Mouse (Mus musculus) heart, embryonic 15.5 days (tissue): Measurements from ENCODE around the gene Srbd1. TPM values are rescaled to one million over a fixed set of nuclear protein-coding genes. Genes with fewer than 3 reads are reported as not detected.
A peak's percentile ranks its signal among the peaks of the same experiment; 100 is the strongest.

Experiments
- ATAC-seq: fragments of 200-750 bp; cut with Nextera tagmentation; replicated peaks from 2 replicates; pipeline ENCODE4 v1.8.0; 2017; ENCODE audit warnings: low read depth, moderate TSS enrichment; ENCODE audit not compliant: insufficient number of reproducible peaks, insufficient read depth, low FRiP score
- H3K27ac ChIP-seq: fragments of 300-500 bp; sonication (generic); 2 replicates; pipeline ENCODE4 v1.5.1; 2015; ENCODE audit warnings: mild to moderate bottlenecking, inconsistent platforms
- H3K27me3 ChIP-seq: fragments of 300-500 bp; sonication (generic); 2 replicates; pipeline ENCODE4 v1.6.1; 2015; ENCODE audit warnings: inconsistent platforms
- H3K36me3 ChIP-seq: fragments of 300-500 bp; sonication (generic); 2 replicates; pipeline ENCODE4 v1.6.1; 2015; ENCODE audit warnings: mild to moderate bottlenecking, inconsistent platforms
- H3K4me1 ChIP-seq: fragments of 300-500 bp; sonication (generic); replicated peaks from 2 replicates; pipeline ENCODE4 v1.6.1; 2015; ENCODE audit warnings: inconsistent platforms
- H3K4me2 ChIP-seq: fragments of 300-500 bp; sonication (generic); 2 replicates; pipeline ENCODE4 v1.6.1; 2015; ENCODE audit warnings: inconsistent platforms, mild to moderate bottlenecking, moderate library complexity
- H3K4me3 ChIP-seq: fragments of 300-500 bp; sonication (generic); 2 replicates; pipeline ENCODE4 v1.5.1; 2015; ENCODE audit warnings: mild to moderate bottlenecking, inconsistent platforms
- H3K9ac ChIP-seq: fragments of 300-500 bp; sonication (generic); 2 replicates; pipeline ENCODE4 v1.6.1; 2015; ENCODE audit warnings: mild to moderate bottlenecking, inconsistent platforms
- H3K9me3 ChIP-seq: fragments of 300-500 bp; sonication (generic); replicated peaks from 2 replicates; pipeline ENCODE4 v1.6.1; 2016; ENCODE audit warnings: inconsistent platforms
- WGBS: fragments of 180-500 bp; shearing (Covaris S2); methylation state at CpG from one replicate; pipeline ENCODE4 v1.1.7; 2015; ENCODE audit warnings: mixed read lengths; 5-methylcytosine and 5-hydroxymethylcytosine counted together
- polyA plus RNA-seq: library from polyadenylated mRNA; unstranded; fragments of >200 nt; fragmentation: Nextera tagmentation; extraction: Ambion mirVana; gene quantifications from 2 replicates; pipeline ENCODE4 v1.2.1, GENCODE M21; 2015

The Srbd1 gene
- 9.5 and 11.6 TPM in 2 replicates for polyA plus RNA-seq

- peak; percentile 95 for ATAC-seq
- H3K36me3 ChIP-seq, result no peaks in the 10 kb centered on the region
- WGBS, result 3% methylated on average over 27 of the region's 45 CpGs
- H3K4me3 ChIP-seq, result peak within 1 kb of the TSS; percentile 86
- H3K9me3 ChIP-seq, result no peaks in the 10 kb centered on the region
- H3K27me3 ChIP-seq, result no peaks in the 10 kb centered on the region
- peak within 1 kb of the TSS; percentile 93 for H3K4me2 ChIP-seq
- H3K27ac ChIP-seq, result peak within 1 kb of the TSS; percentile 58
- H3K9ac ChIP-seq, result peak within 1 kb of the TSS; percentile 71
- peaks cover 15% of the 10 kb centered on the region for H3K4me1 ChIP-seq
Measured at GRCm38 (mm10) chr17:86145079-86145951, at the start of gene Srbd1. Gene Srbd1 (minus strand): TSS chr17:86145175.

GRCm38 (mm10) chr17:86193979-86194378 is 49.0 kb upstream of the Srbd1 start:
- no peak overlapping the region for H3K4me2 ChIP-seq
- no peak overlapping the region for H3K4me3 ChIP-seq
- H3K27me3 ChIP-seq, result no peaks in the 10 kb centered on the region
- H3K9me3 ChIP-seq, result no peaks in the 10 kb centered on the region
- no peak for ATAC-seq
- 90% methylated on average over 6 of the region's 6 CpGs for WGBS
- no peak overlapping the region for H3K27ac ChIP-seq
- H3K4me1 ChIP-seq, result peaks cover 15% of the 10 kb centered on the region
- no peak overlapping the region for H3K9ac ChIP-seq
- H3K36me3 ChIP-seq, result no peaks in the 10 kb centered on the region

- WGBS, result 86% methylated on average over 1 of the region's 1 CpGs
- H3K27ac ChIP-seq, result no peak overlapping the region
- no peaks in the 10 kb centered on the region for H3K36me3 ChIP-seq
- no peak overlapping the region for H3K4me3 ChIP-seq
- H3K4me2 ChIP-seq, result no peak overlapping the region
- no peaks in the 10 kb centered on the region for H3K9me3 ChIP-seq
- peaks cover 46% of the 10 kb centered on the region for H3K4me1 ChIP-seq
- ATAC-seq, result no peak
- H3K27me3 ChIP-seq, result no peaks in the 10 kb centered on the region
- no peak overlapping the region for H3K9ac ChIP-seq
Measured at GRCm38 (mm10) chr17:86187777-86188176, 42.8 kb upstream of the Srbd1 start.

- WGBS, result 7% methylated on average over 7 of the region's 7 CpGs
- Histone ChIP-seq H3K4me2 (peak overlapping the region; percentile 63), H3K4me1 (peaks cover 46% of the 10 kb centered on the region), H3K9me3 (no peaks in the 10 kb centered on the region), H3K27ac (peak overlapping the region; percentile 87), H3K9ac (peak overlapping the region; percentile 38; the same call in 1 of the 2 replicates), H3K27me3 (no peaks in the 10 kb centered on the region), H3K36me3 (no peaks in the 10 kb centered on the region), H3K4me3 (peak overlapping the region; percentile 29)
- ATAC-seq, result peak; percentile 93
Measured at GRCm38 (mm10) chr17:86185584-86185983, 40.6 kb upstream of the Srbd1 start.

GRCm38 (mm10) chr17:86184552-86185209 is 39.7 kb upstream of the Srbd1 start:
- Histone ChIP-seq H3K27ac (peak overlapping the region; percentile 87), H3K9me3 (no peaks in the 10 kb centered on the region), H3K27me3 (no peaks in the 10 kb centered on the region), H3K4me3 (no peak overlapping the region), H3K36me3 (no peaks in the 10 kb centered on the region), H3K4me1 (peaks cover 46% of the 10 kb centered on the region), H3K4me2 (peak overlapping the region; percentile 63), H3K9ac (no peak overlapping the region)
- WGBS, result 31% methylated on average over 9 of the region's 9 CpGs
- no peak for ATAC-seq

- Histone ChIP-seq H3K9me3 (no peaks in the 10 kb centered on the region), H3K9ac (no peak overlapping the region), H3K4me2 (no peak overlapping the region), H3K4me3 (no peak overlapping the region), H3K27ac (no peak overlapping the region), H3K36me3 (no peaks in the 10 kb centered on the region), H3K4me1 (peaks cover 46% of the 10 kb centered on the region), H3K27me3 (no peaks in the 10 kb centered on the region)
- 14% methylated on average over 2 of the region's 2 CpGs for WGBS
- ATAC-seq, result no peak
Measured at GRCm38 (mm10) chr17:86183788-86184187, 38.8 kb upstream of the Srbd1 start.

- 76% methylated on average over 7 of the region's 7 CpGs for WGBS
- Histone ChIP-seq H3K4me2 (no peak overlapping the region), H3K27me3 (no peaks in the 10 kb centered on the region), H3K4me1 (peaks cover 8% of the 10 kb centered on the region; the same call in 1 of the 2 replicates), H3K9me3 (no peaks in the 10 kb centered on the region), H3K36me3 (peaks cover 6% of the 10 kb centered on the region; the same call in 1 of the 2 replicates), H3K27ac (no peak overlapping the region), H3K4me3 (no peak overlapping the region), H3K9ac (no peak overlapping the region)
- ATAC-seq, result no peak
Measured at GRCm38 (mm10) chr17:86176722-86177121, 31.7 kb upstream of the Srbd1 start.

GRCm38 (mm10) chr17:86175516-86175915 is 30.5 kb upstream of the Srbd1 start:
- WGBS, result 59% methylated on average over 9 of the region's 9 CpGs
- H3K36me3 ChIP-seq, result peaks cover 6% of the 10 kb centered on the region; the same call in 1 of the 2 replicates
- no peaks in the 10 kb centered on the region for H3K9me3 ChIP-seq
- no peak overlapping the region for H3K4me2 ChIP-seq
- H3K9ac ChIP-seq, result no peak overlapping the region
- ATAC-seq, result no peak
- H3K4me1 ChIP-seq, result peaks cover 15% of the 10 kb centered on the region
- no peak overlapping the region for H3K4me3 ChIP-seq
- H3K27me3 ChIP-seq, result no peaks in the 10 kb centered on the region
- no peak overlapping the region for H3K27ac ChIP-seq

GRCm38 (mm10) chr17:86170164-86170958 is 25.4 kb upstream of the Srbd1 start:
- no peaks in the 10 kb centered on the region for H3K9me3 ChIP-seq
- H3K4me2 ChIP-seq, result peak overlapping the region; percentile 80
- 47% methylated on average over 9 of the region's 9 CpGs for WGBS
- H3K27ac ChIP-seq, result no peak overlapping the region
- H3K27me3 ChIP-seq, result no peaks in the 10 kb centered on the region
- 0 out of 2 replicates have a peak overlapping the region, but pooled peaks have one; percentile 94 for H3K9ac ChIP-seq
- ATAC-seq, result no peak
- H3K36me3 ChIP-seq, result peaks cover 6% of the 10 kb centered on the region; the same call in 1 of the 2 replicates
- peaks cover 32% of the 10 kb centered on the region for H3K4me1 ChIP-seq
- peak overlapping the region; percentile 85 for H3K4me3 ChIP-seq

GRCm38 (mm10) chr17:86169092-86169491 is 24.1 kb upstream of the Srbd1 start:
- 8% methylated on average over 6 of the region's 6 CpGs for WGBS
- H3K4me3 ChIP-seq, result peak overlapping the region; percentile 85
- peaks cover 6% of the 10 kb centered on the region; the same call in 1 of the 2 replicates for H3K36me3 ChIP-seq
- H3K27ac ChIP-seq, result no peak overlapping the region
- peak overlapping the region; percentile 80 for H3K4me2 ChIP-seq
- no peaks in the 10 kb centered on the region for H3K9me3 ChIP-seq
- no peaks in the 10 kb centered on the region for H3K27me3 ChIP-seq
- no peak for ATAC-seq
- peaks cover 33% of the 10 kb centered on the region for H3K4me1 ChIP-seq
- H3K9ac ChIP-seq, result peak overlapping the region; percentile 94
